Mouse (Mus musculus): ENCODE measurements around the gene Vmn2r88. TPM values are rescaled to one million over a fixed set of nuclear protein-coding genes. Genes with fewer than 3 reads are reported as not detected.

Gene Vmn2r88
- polyA plus RNA-seq, 1 experiment from 2014 or later = not detected

Other genes starting within 250 kb of the Vmn2r88 start
- not detected in 2 replicates for gene Rnase2b, start 248.6 kb upstream of the Vmn2r88 start, polyA plus RNA-seq (2015; fragmentation: Nextera tagmentation; extraction: Ambion mirVana)
- gene Ang2, start 211.7 kb upstream of the Vmn2r88 start, polyA plus RNA-seq (2015; fragmentation: Nextera tagmentation; extraction: Ambion mirVana) = not detected in 2 replicates
- gene Ear14, start 207.4 kb upstream of the Vmn2r88 start, polyA plus RNA-seq (2015; fragmentation: Nextera tagmentation; extraction: Ambion mirVana) = not detected in 2 replicates
- gene Rnase2a, start 154.7 kb upstream of the Vmn2r88 start, polyA plus RNA-seq (2015; fragmentation: Nextera tagmentation; extraction: Ambion mirVana) = not detected in 2 replicates
- not detected in 2 replicates for gene Gm7247, start 49.1 kb upstream of the Vmn2r88 start, polyA plus RNA-seq (2015; fragmentation: Nextera tagmentation; extraction: Ambion mirVana)
- gene Vmn2r89, start 41.0 kb downstream of the Vmn2r88 start, polyA plus RNA-seq (2015; fragmentation: Nextera tagmentation; extraction: Ambion mirVana) = not detected in 2 replicates
- gene Gm5622, start 142.0 kb downstream of the Vmn2r88 start, polyA plus RNA-seq (2015; fragmentation: Nextera tagmentation; extraction: Ambion mirVana) = not detected in 2 replicates
- not detected in 2 replicates for gene Gm17175, start 163.2 kb downstream of the Vmn2r88 start, polyA plus RNA-seq (2015; fragmentation: Nextera tagmentation; extraction: Ambion mirVana)
- gene Gm17174, start 181.3 kb downstream of the Vmn2r88 start, polyA plus RNA-seq (2015; fragmentation: Nextera tagmentation; extraction: Ambion mirVana) = not detected in 2 replicates
- not detected in 2 replicates for gene Gm17078, start 200.5 kb downstream of the Vmn2r88 start, polyA plus RNA-seq (2015; fragmentation: Nextera tagmentation; extraction: Ambion mirVana)
- gene Gm4181, start 224.8 kb downstream of the Vmn2r88 start, polyA plus RNA-seq (2015; fragmentation: Nextera tagmentation; extraction: Ambion mirVana) = not detected in 2 replicates

Measured in limb, embryonic 15.5 days (tissue).